In the genomic region with DNA sequence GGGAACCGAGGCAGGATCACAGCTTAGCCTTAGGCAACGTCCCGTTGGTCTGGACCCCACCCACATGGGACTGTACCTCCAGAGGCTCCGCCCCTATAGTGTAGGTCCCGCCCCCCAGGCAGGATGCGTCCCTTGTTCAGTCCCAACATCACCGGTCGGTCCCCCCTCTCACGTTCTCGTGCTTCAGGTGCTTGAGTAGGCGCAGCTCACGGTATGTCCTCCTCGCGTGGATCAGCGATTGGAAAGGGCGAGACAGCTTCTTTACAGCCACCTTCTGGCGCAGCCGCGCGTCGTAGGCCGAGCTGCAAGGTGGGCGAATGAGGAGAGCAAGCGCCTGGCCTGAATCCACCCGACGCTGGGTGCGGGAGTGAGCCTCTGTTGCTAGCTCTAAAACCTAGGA, we compare ENCODE assay signal across 8 mouse cellular contexts. TPM values are rescaled to one million over a fixed set of nuclear protein-coding genes. Genes with fewer than 3 reads are reported as not detected.
DNase-seq lines count a peak whose midpoint lies in the region; ATAC-seq lines count a peak whose summit lies in the region.

No protein-coding gene starts in this region.

- intact Hi-C loops in left cerebral cortex, postnatal 25 days (cut with DNase I): no loop called here
- intact Hi-C loops in gastrocnemius, postnatal 36 days (cut with DNase I): no loop called here

- H3K4me2 ChIP-seq in embryonic facial prominence, embryonic 13.5 days: peak overlapping the region; percentile 94
- peak overlapping the region; percentile 87 for H3K4me2 ChIP-seq in hindbrain, embryonic 14.5 days (replicated peaks)

- peaks cover 37% of the 10 kb centered on the region for H3K4me1 ChIP-seq in embryonic facial prominence, embryonic 13.5 days
- H3K4me1 ChIP-seq in hindbrain, embryonic 14.5 days (replicated peaks; ENCODE audit: control insufficient read depth, insufficient read depth, low read length): peaks cover 36% of the 10 kb centered on the region
- H3K4me1 ChIP-seq in midbrain, embryonic 10.5 days: peaks cover 58% of the 10 kb centered on the region

- H3K27me3 ChIP-seq in embryonic facial prominence, embryonic 13.5 days: peaks cover 68% of the 10 kb centered on the region
- H3K27me3 ChIP-seq in hindbrain, embryonic 14.5 days (ENCODE audit: control insufficient read depth, insufficient read depth, low read length): no peaks in the 10 kb centered on the region
- H3K27me3 ChIP-seq in midbrain, embryonic 10.5 days (ENCODE audit: low read depth, poor library complexity, severe bottlenecking): peaks cover 56% of the 10 kb centered on the region

- ATAC-seq in embryonic facial prominence, embryonic 13.5 days (ENCODE audit: insufficient number of reproducible peaks, insufficient read depth, low FRiP score, low TSS enrichment, low read depth): no peak
- peak; percentile 18 for ATAC-seq in hindbrain, embryonic 14.5 days (ENCODE audit: low FRiP score)

- H3K9ac ChIP-seq in embryonic facial prominence, embryonic 13.5 days: peak overlapping the region; percentile 58
- peak overlapping the region; percentile 88 for H3K9ac ChIP-seq in hindbrain, embryonic 14.5 days

- no peaks in the 10 kb centered on the region for H3K9me3 ChIP-seq in embryonic facial prominence, embryonic 13.5 days
- no peaks in the 10 kb centered on the region for H3K9me3 ChIP-seq in hindbrain, embryonic 14.5 days (ENCODE audit: control insufficient read depth, low read length)
- no peaks in the 10 kb centered on the region for H3K9me3 ChIP-seq in midbrain, embryonic 10.5 days (replicated peaks)

- no peaks in the 10 kb centered on the region for H3K36me3 ChIP-seq in embryonic facial prominence, embryonic 13.5 days
- peaks cover 36% of the 10 kb centered on the region for H3K36me3 ChIP-seq in hindbrain, embryonic 14.5 days (replicated peaks; ENCODE audit: control insufficient read depth, insufficient read depth)
- H3K36me3 ChIP-seq in midbrain, embryonic 10.5 days: peaks cover 42% of the 10 kb centered on the region

- peak; percentile 80 to 81 for DNase-seq in B cell, adult 2 months
- DNase-seq in Muller cell, postnatal 12 days (ENCODE audit: inconsistent ontology term): peak; percentile 36
- DNase-seq in hindbrain, embryonic 14.5 days (ENCODE audit: low spot score): no peak
- peak; percentile 69 to 88 for DNase-seq in left cerebral cortex, postnatal 25 days (ENCODE audit: low spot score in 2 of 2)
- peak; percentile 42 for DNase-seq in midbrain, embryonic 10.5 days (ENCODE audit: low spot score)
- DNase-seq in spleen, postnatal 4 days (ENCODE audit: low spot score in 2 of 2): peak; percentile 42 to 74
- DNase-seq in gastrocnemius, postnatal 36 days: no peak

- WGBS in embryonic facial prominence, embryonic 13.5 days: under 1% methylated on average over 27 of the region's 27 CpGs
- 2% methylated on average over 27 of the region's 27 CpGs for WGBS in hindbrain, embryonic 14.5 days
- WGBS in midbrain, embryonic 10.5 days: 2% methylated on average over 27 of the region's 27 CpGs

- no peak overlapping the region for H3K27ac ChIP-seq in embryonic facial prominence, embryonic 13.5 days
- peak overlapping the region; percentile 77 for H3K27ac ChIP-seq in hindbrain, embryonic 14.5 days
- H3K27ac ChIP-seq in midbrain, embryonic 10.5 days (replicated peaks): peak overlapping the region; percentile 72

- H3K4me3 ChIP-seq in embryonic facial prominence, embryonic 13.5 days: peak overlapping the region; percentile 33
- peak overlapping the region; percentile 53 for H3K4me3 ChIP-seq in hindbrain, embryonic 14.5 days (replicated peaks; ENCODE audit: low read length)
- peak overlapping the region; percentile 78 for H3K4me3 ChIP-seq in midbrain, embryonic 10.5 days

RNA-seq across cellular contexts. Expression of a gene that starts 2.9 kb away (rescaled TPM):
- polyA plus RNA-seq in embryonic facial prominence, embryonic 13.5 days (2015; fragmentation: Nextera tagmentation; extraction: Ambion mirVana): 13.3 and 13.5 TPM in 2 replicates
- polyA plus RNA-seq in hindbrain, embryonic 14.5 days (2014; fragmentation: Nextera tagmentation; extraction: Ambion mirVana): 20.4 and 22.4 TPM in 2 replicates
- total RNA-seq in left cerebral cortex, postnatal 25 days (2021): 10 to 100 TPM; 47.1 to 51.1 TPM
- polyA plus RNA-seq in midbrain, embryonic 10.5 days (2016; fragmentation: Nextera tagmentation; extraction: Ambion mirVana): 38.8 and 47.4 TPM in 2 replicates
- total RNA-seq in gastrocnemius, postnatal 36 days (2021): 1 to 10 TPM in 1 of 2 experiments, under 1 TPM in 1; 0.79 to 1.1 TPM

RNA-seq across cellular contexts. Expression of a gene that starts 6.0 kb away (rescaled TPM):
- polyA plus RNA-seq in embryonic facial prominence, embryonic 13.5 days (2015; fragmentation: Nextera tagmentation; extraction: Ambion mirVana): 4.6 and 4.7 TPM in 2 replicates
- polyA plus RNA-seq in hindbrain, embryonic 14.5 days (2014; fragmentation: Nextera tagmentation; extraction: Ambion mirVana): 3.3 and 4.0 TPM in 2 replicates
- 1 to 10 TPM; 5.9 to 7.6 TPM for total RNA-seq in left cerebral cortex, postnatal 25 days (2021)
- polyA plus RNA-seq in midbrain, embryonic 10.5 days (2016; fragmentation: Nextera tagmentation; extraction: Ambion mirVana): 31.8 and 36.7 TPM in 2 replicates
- 100 to 1,000 TPM; 131 to 136 TPM for total RNA-seq in gastrocnemius, postnatal 36 days (2021)

RNA-seq across cellular contexts. Expression of a gene that starts 18.0 kb away (rescaled TPM):
- 19.5 and 19.6 TPM in 2 replicates for polyA plus RNA-seq in embryonic facial prominence, embryonic 13.5 days (2015; fragmentation: Nextera tagmentation; extraction: Ambion mirVana)
- 17.0 and 19.1 TPM in 2 replicates for polyA plus RNA-seq in hindbrain, embryonic 14.5 days (2014; fragmentation: Nextera tagmentation; extraction: Ambion mirVana)
- total RNA-seq in left cerebral cortex, postnatal 25 days (2021): 10 to 100 TPM; 13.1 to 13.3 TPM
- polyA plus RNA-seq in midbrain, embryonic 10.5 days (2016; fragmentation: Nextera tagmentation; extraction: Ambion mirVana): 18.7 and 20.3 TPM in 2 replicates
- total RNA-seq in gastrocnemius, postnatal 36 days (2021): 1 to 10 TPM; 4.9 to 6.4 TPM

RNA-seq across cellular contexts. Expression of a gene that starts 23.6 kb away (rescaled TPM):
- polyA plus RNA-seq in embryonic facial prominence, embryonic 13.5 days (2015; fragmentation: Nextera tagmentation; extraction: Ambion mirVana): 17.0 and 18.0 TPM in 2 replicates
- 17.2 and 19.1 TPM in 2 replicates for polyA plus RNA-seq in hindbrain, embryonic 14.5 days (2014; fragmentation: Nextera tagmentation; extraction: Ambion mirVana)
- total RNA-seq in left cerebral cortex, postnatal 25 days (2021): 10 to 100 TPM; 26.3 to 27.7 TPM
- polyA plus RNA-seq in midbrain, embryonic 10.5 days (2016; fragmentation: Nextera tagmentation; extraction: Ambion mirVana): 24.7 and 25.6 TPM in 2 replicates
- total RNA-seq in gastrocnemius, postnatal 36 days (2021): 1 to 10 TPM; 7.0 to 8.0 TPM

RNA-seq across cellular contexts. Expression of a gene that starts 34.1 kb away (rescaled TPM):
- 130 and 157 TPM in 2 replicates for polyA plus RNA-seq in embryonic facial prominence, embryonic 13.5 days (2015; fragmentation: Nextera tagmentation; extraction: Ambion mirVana)
- polyA plus RNA-seq in hindbrain, embryonic 14.5 days (2014; fragmentation: Nextera tagmentation; extraction: Ambion mirVana): 99.2 and 101 TPM in 2 replicates
- total RNA-seq in left cerebral cortex, postnatal 25 days (2021): 10 to 100 TPM; 43.4 to 44.9 TPM
- polyA plus RNA-seq in midbrain, embryonic 10.5 days (2016; fragmentation: Nextera tagmentation; extraction: Ambion mirVana): 130 and 144 TPM in 2 replicates
- total RNA-seq in gastrocnemius, postnatal 36 days (2021): 1 to 10 TPM; 8.9 to 9.6 TPM

Comparison
In these comparisons a context has a peak if more than half of its experiments do, and no peak if none do; other contexts are left out.
1. DNase-seq: peak in B cell, adult 2 months (2 of 2), Muller cell, postnatal 12 days (single experiment), left cerebral cortex, postnatal 25 days (2 of 2), midbrain, embryonic 10.5 days (single experiment) and spleen, postnatal 4 days (2 of 2); none in hindbrain, embryonic 14.5 days (single experiment) and gastrocnemius, postnatal 36 days (0 of 2).
2. Peak in every context shown above with its lines, with median percentiles within 50 percentile points of each other: H3K4me3 ChIP-seq.